In genomic region chr9:91382471-91383255, GRCm38 (mm10) we compare ENCODE assay signal across 14 mouse cellular contexts. TPM values are rescaled to one million over a fixed set of nuclear protein-coding genes. Genes with fewer than 3 reads are reported as not detected.
DNase-seq lines count a peak whose midpoint lies in the region; ATAC-seq lines count a peak whose summit lies in the region.
"Had no signal": no experiment of that assay in that cellular context is flagged by ENCODE, and none has a peak within 500 bp of the region (broad histone marks: within the 10 kb centered on the region; RNA-seq: fewer than 3 reads in every experiment).

No protein-coding gene starts in this region.

- no peaks in the 10 kb centered on the region for H3K36me3 ChIP-seq in embryonic facial prominence, embryonic 10.5 days (replicated peaks)
- no peaks in the 10 kb centered on the region for H3K36me3 ChIP-seq in hindbrain, embryonic 14.5 days (replicated peaks; ENCODE audit: control insufficient read depth, insufficient read depth)
- no peaks in the 10 kb centered on the region for H3K36me3 ChIP-seq in neural tube, embryonic 12.5 days

- H3K27ac ChIP-seq in embryonic facial prominence, embryonic 10.5 days (replicated peaks) = peak overlapping the region; percentile 78
- H3K27ac ChIP-seq in hindbrain, embryonic 14.5 days = peak overlapping the region; percentile 93
- peak overlapping the region; percentile 84 for H3K27ac ChIP-seq in neural tube, embryonic 12.5 days

- no peaks in the 10 kb centered on the region for H3K9me3 ChIP-seq in embryonic facial prominence, embryonic 10.5 days
- no peaks in the 10 kb centered on the region for H3K9me3 ChIP-seq in hindbrain, embryonic 14.5 days (ENCODE audit: control insufficient read depth, low read length)
- H3K9me3 ChIP-seq in neural tube, embryonic 12.5 days = no peaks in the 10 kb centered on the region

- H3K27me3 ChIP-seq in embryonic facial prominence, embryonic 10.5 days (replicated peaks; ENCODE audit: low read depth, poor library complexity, severe bottlenecking) = peaks cover 100% of the 10 kb centered on the region
- peaks cover 85% of the 10 kb centered on the region for H3K27me3 ChIP-seq in hindbrain, embryonic 14.5 days (ENCODE audit: control insufficient read depth, insufficient read depth, low read length)
- H3K27me3 ChIP-seq in neural tube, embryonic 12.5 days (replicated peaks) = peaks cover 69% of the 10 kb centered on the region

- peak; percentile 75 for DNase-seq in heart, adult 11 months
- no peak for DNase-seq in heart, postnatal 36 days
- peak; percentile 56 for DNase-seq in embryonic facial prominence, embryonic 10.5 days (ENCODE audit: low spot score)
- DNase-seq in hindbrain, embryonic 14.5 days (ENCODE audit: low spot score) = no peak
- no peak for DNase-seq in ovary, postnatal 14 days (ENCODE audit: low spot score)
- DNase-seq in ovary, postnatal 10 days (ENCODE audit: low spot score) = no peak
- no peak for DNase-seq in left cerebral cortex, adult 9 months (ENCODE audit: low spot score in 2 of 2)
- DNase-seq: kidney, adult 11 months; lung, embryonic 14.5 days had no signal

- H3K4me2 ChIP-seq in hindbrain, embryonic 14.5 days (replicated peaks) = peak overlapping the region; percentile 76
- peak overlapping the region; percentile 81 for H3K4me2 ChIP-seq in neural tube, embryonic 12.5 days (replicated peaks)

- H3K4me1 ChIP-seq in embryonic facial prominence, embryonic 10.5 days = peaks cover 17% of the 10 kb centered on the region
- peaks cover 6% of the 10 kb centered on the region; the same call in 1 of the 2 replicates for H3K4me1 ChIP-seq in hindbrain, embryonic 14.5 days (replicated peaks; ENCODE audit: control insufficient read depth, insufficient read depth, low read length)
- peaks cover 28% of the 10 kb centered on the region for H3K4me1 ChIP-seq in neural tube, embryonic 12.5 days

- 1% methylated on average over 24 of the region's 24 CpGs for WGBS in embryonic facial prominence, embryonic 10.5 days
- 3% methylated on average over 24 of the region's 24 CpGs for WGBS in hindbrain, embryonic 14.5 days
- WGBS in neural tube, embryonic 12.5 days = 2% methylated on average over 24 of the region's 24 CpGs

- H3K9ac ChIP-seq in hindbrain, embryonic 14.5 days = peak overlapping the region; percentile 72
- H3K9ac ChIP-seq in neural tube, embryonic 12.5 days = peak overlapping the region; percentile 93
- H3K9ac ChIP-seq: lung, embryonic 14.5 days had no signal

- H3K4me3 ChIP-seq in embryonic facial prominence, embryonic 10.5 days = peak overlapping the region; percentile 69
- peak overlapping the region; percentile 41 for H3K4me3 ChIP-seq in hindbrain, embryonic 14.5 days (replicated peaks; ENCODE audit: low read length)
- H3K4me3 ChIP-seq in neural tube, embryonic 12.5 days = peak overlapping the region; percentile 59
- H3K4me3 ChIP-seq: erythroblast, embryonic 14.5 days had no signal

- intact Hi-C loops in heart, postnatal 36 days (cut with DNase I) = no loop called here

- ATAC-seq in hindbrain, embryonic 14.5 days (ENCODE audit: low FRiP score) = no peak
- no peak for ATAC-seq in neural tube, embryonic 12.5 days (ENCODE audit: low FRiP score, low read depth)
- ATAC-seq: Patski had no signal

RNA-seq across cellular contexts. Expression of gene Zic1, which starts 17.1 kb away (rescaled TPM):
- under 1 TPM in 1 of 2 experiments, not detected in 1; 0.61 TPM for total RNA-seq in heart, postnatal 36 days (2021)
- 1.5 and 1.7 TPM in 2 replicates for polyA plus RNA-seq in embryonic facial prominence, embryonic 10.5 days (2016; fragmentation: Nextera tagmentation; extraction: Ambion mirVana)
- polyA plus RNA-seq in hindbrain, embryonic 14.5 days (2014; fragmentation: Nextera tagmentation; extraction: Ambion mirVana) = 21.4 and 25.1 TPM in 2 replicates
- polyA plus RNA-seq in neural tube, embryonic 12.5 days (2016; fragmentation: Nextera tagmentation; extraction: Ambion mirVana) = 19.0 and 19.9 TPM in 2 replicates
- total RNA-seq: neutrophil, adult 5-6 weeks had no signal
- polyA plus RNA-seq: erythroblast, embryonic 14.5 days; lung, embryonic 14.5 days; Patski had no signal

RNA-seq across cellular contexts. Expression of gene Zic4, which starts 20.4 kb away (rescaled TPM):
- not detected for total RNA-seq in heart, postnatal 36 days (2021)
- polyA plus RNA-seq in embryonic facial prominence, embryonic 10.5 days (2016; fragmentation: Nextera tagmentation; extraction: Ambion mirVana) = 4.0 and 5.5 TPM in 2 replicates
- polyA plus RNA-seq in hindbrain, embryonic 14.5 days (2014; fragmentation: Nextera tagmentation; extraction: Ambion mirVana) = 47.8 and 54.9 TPM in 2 replicates
- 62.8 and 66.6 TPM in 2 replicates for polyA plus RNA-seq in neural tube, embryonic 12.5 days (2016; fragmentation: Nextera tagmentation; extraction: Ambion mirVana)
- total RNA-seq: heart, adult 8-10 months; neutrophil, adult 5-6 weeks had no signal
- polyA plus RNA-seq: lung, embryonic 14.5 days; Patski had no signal

Comparison
In these comparisons a context has a peak if more than half of its experiments do, and no peak if none do; other contexts are left out.
1. DNase-seq: peak in heart, adult 11 months (single experiment) and embryonic facial prominence, embryonic 10.5 days (single experiment); none in heart, postnatal 36 days (0 of 2), hindbrain, embryonic 14.5 days (single experiment), ovary, postnatal 14 days (single experiment), ovary, postnatal 10 days (single experiment) and left cerebral cortex, adult 9 months (0 of 2).
2. Peak in every context shown above with its lines, with median percentiles within 50 percentile points of each other: H3K27ac ChIP-seq and H3K4me3 ChIP-seq.